Mouse (Mus musculus): Measurements from ENCODE around the gene Olfr410.

Gene Olfr410

GRCm38 (mm10) chr11:74337931-74338330 is at the start of gene Olfr410:
Gene Olfr410, minus strand, starts transcription at chr11:74338031.
- DNase-seq (ENCODE audit: low spot score): no peak

- DNase-seq (ENCODE audit: low spot score): no peak
Measured at GRCm38 (mm10) chr11:74387203-74387602, 49.4 kb upstream of the Olfr410 start.

- DNase-seq (ENCODE audit: low spot score): no peak
Measured at GRCm38 (mm10) chr11:74385674-74386073, 47.8 kb upstream of the Olfr410 start.

- DNase-seq (ENCODE audit: low spot score): no peak
Measured at GRCm38 (mm10) chr11:74379166-74379873, 41.5 kb upstream of the Olfr410 start.

- DNase-seq (ENCODE audit: low spot score): no peak
Measured at GRCm38 (mm10) chr11:74376847-74377246, 39.0 kb upstream of the Olfr410 start.

- DNase-seq (ENCODE audit: low spot score): peak; percentile 76
Measured at GRCm38 (mm10) chr11:74371393-74372100, 33.7 kb upstream of the Olfr410 start.

- DNase-seq (ENCODE audit: low spot score): no peak
Measured at GRCm38 (mm10) chr11:74361769-74362168, 23.9 kb upstream of the Olfr410 start, which contains the start of gene Olfr412. Gene Olfr412, plus strand, starts transcription at chr11:74362069.

GRCm38 (mm10) chr11:74352550-74352949 is 14.7 kb upstream of the Olfr410 start, which contains the start of gene Olfr411:
Gene Olfr411, minus strand, starts transcription at chr11:74352650.
- no peak for DNase-seq (ENCODE audit: low spot score)

- DNase-seq (ENCODE audit: low spot score): no peak
Measured at GRCm38 (mm10) chr11:74328781-74329180, 9.1 kb downstream of the Olfr410 start.

GRCm38 (mm10) chr11:74326044-74326443 is 11.8 kb downstream of the Olfr410 start:
- no peak for DNase-seq (ENCODE audit: low spot score)

GRCm38 (mm10) chr11:74287256-74287655 is 50.6 kb downstream of the Olfr410 start:
- no peak for DNase-seq (ENCODE audit: low spot score)

GRCm38 (mm10) chr11:74283436-74283835 is 54.4 kb downstream of the Olfr410 start, which contains the start of gene Olfr59:
Gene Olfr59, plus strand, starts transcription at chr11:74283736.
- DNase-seq (ENCODE audit: low spot score): no peak

Data from ovary, postnatal 36 days (tissue).